Mouse (Mus musculus): ENCODE data around the gene Irak3. TPM values are rescaled to one million over a fixed set of nuclear protein-coding genes. Genes with fewer than 3 reads are reported as not detected.

The Irak3 gene
- polyA plus RNA-seq, 1 experiment from 2014 or later, result 0.33 TPM

DNA sequence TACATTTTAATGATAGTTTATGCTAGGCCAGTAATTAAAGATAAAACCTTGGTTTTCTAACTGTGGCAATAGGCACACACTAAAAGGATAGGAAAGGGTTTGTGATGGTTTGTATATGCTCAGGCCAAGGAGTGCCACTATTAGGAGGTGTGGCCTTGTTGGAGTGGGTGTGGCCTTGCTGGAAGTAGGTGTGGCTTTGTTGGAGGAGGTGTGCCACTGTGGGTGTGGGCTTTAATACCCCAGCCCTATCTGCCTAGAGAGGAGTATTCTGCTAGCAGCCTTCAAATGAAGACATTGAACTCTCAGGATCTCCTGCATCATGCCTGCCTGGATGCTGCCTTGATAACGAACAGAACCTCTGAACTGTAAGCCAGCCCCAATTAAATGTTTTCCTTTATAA, 101.1 kb downstream of the Irak3 start:
- no peaks in the 10 kb centered on the region for H3K27me3 ChIP-seq (ENCODE audit: control insufficient read depth, insufficient read depth, low read depth, low read length)
- H3K9me3 ChIP-seq (replicated peaks; ENCODE audit: control insufficient read depth, low read length, poor library complexity, severe bottlenecking), result no peaks in the 10 kb centered on the region
- WGBS, result 87% methylated on average over 1 of the region's 1 CpGs
- H3K4me1 ChIP-seq (ENCODE audit: control insufficient read depth, insufficient read depth, low read length), result no peaks in the 10 kb centered on the region
- no peak overlapping the region for H3K4me3 ChIP-seq (ENCODE audit: low read depth, low read length)
- H3K36me3 ChIP-seq (ENCODE audit: control insufficient read depth, insufficient read depth, low read length), result no peaks in the 10 kb centered on the region
- H3K4me2 ChIP-seq (ENCODE audit: low read length), result no peak overlapping the region
- no peak overlapping the region for H3K27ac ChIP-seq (ENCODE audit: low read length)
- ATAC-seq, result no peak
- no peak overlapping the region for H3K9ac ChIP-seq (ENCODE audit: low read depth, low read length)

DNA sequence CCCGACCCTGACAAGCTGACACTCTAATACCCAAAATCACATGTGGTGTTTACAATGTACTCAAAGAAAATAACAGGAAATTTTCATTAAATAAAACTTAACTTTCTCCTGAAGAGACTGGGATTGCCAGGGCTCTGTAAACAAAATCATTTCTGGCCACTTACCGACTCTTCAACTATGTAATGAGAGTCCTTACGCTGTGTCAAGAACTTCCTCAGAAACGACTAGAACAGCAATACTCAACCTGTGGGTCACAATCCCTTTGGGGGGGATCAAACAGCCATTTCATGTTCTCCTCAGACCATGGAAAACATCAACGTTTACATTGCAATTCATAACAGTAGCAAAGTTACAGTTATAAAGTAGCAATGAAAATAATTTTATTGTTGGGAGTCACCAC, 104.4 kb downstream of the Irak3 start:
- no peaks in the 10 kb centered on the region for H3K27me3 ChIP-seq (ENCODE audit: control insufficient read depth, insufficient read depth, low read depth, low read length)
- H3K36me3 ChIP-seq (ENCODE audit: control insufficient read depth, insufficient read depth, low read length), result no peaks in the 10 kb centered on the region
- H3K9me3 ChIP-seq (replicated peaks; ENCODE audit: control insufficient read depth, low read length, poor library complexity, severe bottlenecking), result no peaks in the 10 kb centered on the region
- H3K4me1 ChIP-seq (ENCODE audit: control insufficient read depth, insufficient read depth, low read length), result no peaks in the 10 kb centered on the region
- no peak overlapping the region for H3K4me2 ChIP-seq (ENCODE audit: low read length)
- no peak overlapping the region for H3K4me3 ChIP-seq (ENCODE audit: low read depth, low read length)
- H3K9ac ChIP-seq (ENCODE audit: low read depth, low read length), result no peak overlapping the region
- ATAC-seq, result no peak
- WGBS, result 92% methylated on average over 5 of the region's 5 CpGs
- no peak overlapping the region for H3K27ac ChIP-seq (ENCODE audit: low read length)

DNA sequence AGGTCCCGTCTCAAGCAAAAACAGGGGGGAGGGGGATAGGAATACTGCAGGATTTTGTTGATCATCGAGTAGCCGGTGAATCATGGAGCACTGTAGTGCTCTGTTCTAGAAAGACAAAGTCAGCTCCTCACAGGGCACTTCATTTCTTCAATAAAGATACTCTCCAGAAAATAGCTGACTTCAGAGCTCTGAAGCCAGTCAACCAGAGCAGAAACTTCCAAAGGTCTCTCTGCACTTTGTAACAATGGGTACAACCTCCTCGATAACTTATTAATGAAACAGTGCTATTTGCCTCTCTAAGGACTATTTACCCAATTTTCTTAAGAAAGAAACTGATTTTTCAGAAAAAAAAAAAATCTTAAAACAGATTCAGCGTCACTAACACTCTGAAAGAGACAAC, 106.2 kb downstream of the Irak3 start:
- no peak overlapping the region for H3K9ac ChIP-seq (ENCODE audit: low read depth, low read length)
- ATAC-seq, result no peak
- 97% methylated on average over 5 of the region's 5 CpGs for WGBS
- H3K27me3 ChIP-seq (ENCODE audit: control insufficient read depth, insufficient read depth, low read depth, low read length), result no peaks in the 10 kb centered on the region
- no peak overlapping the region for H3K4me3 ChIP-seq (ENCODE audit: low read depth, low read length)
- no peaks in the 10 kb centered on the region for H3K4me1 ChIP-seq (ENCODE audit: control insufficient read depth, insufficient read depth, low read length)
- H3K4me2 ChIP-seq (ENCODE audit: low read length), result no peak overlapping the region
- H3K36me3 ChIP-seq (ENCODE audit: control insufficient read depth, insufficient read depth, low read length), result no peaks in the 10 kb centered on the region
- no peak overlapping the region for H3K27ac ChIP-seq (ENCODE audit: low read length)
- H3K9me3 ChIP-seq (replicated peaks; ENCODE audit: control insufficient read depth, low read length, poor library complexity, severe bottlenecking), result no peaks in the 10 kb centered on the region

DNA sequence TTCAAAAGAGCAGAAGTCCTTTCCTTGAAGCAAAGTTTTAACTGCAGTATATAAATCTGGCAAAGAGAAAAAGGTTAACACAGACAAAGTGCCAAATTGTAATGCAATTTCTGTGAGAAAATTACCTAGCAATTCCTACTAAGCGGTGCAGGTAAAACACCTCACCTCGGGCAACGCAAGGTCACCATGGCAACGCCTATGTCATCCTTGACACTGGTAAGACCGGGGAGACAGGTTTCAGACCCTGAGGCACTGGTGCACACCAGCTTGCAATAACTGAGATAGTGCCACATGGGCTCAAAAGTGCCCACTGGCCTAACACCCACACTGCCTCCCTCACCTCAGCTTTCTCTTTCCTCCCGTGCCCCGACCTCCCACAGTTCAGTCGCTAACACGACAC, 106.8 kb downstream of the Irak3 start:
- H3K36me3 ChIP-seq (ENCODE audit: control insufficient read depth, insufficient read depth, low read length), result no peaks in the 10 kb centered on the region
- no peaks in the 10 kb centered on the region for H3K9me3 ChIP-seq (replicated peaks; ENCODE audit: control insufficient read depth, low read length, poor library complexity, severe bottlenecking)
- WGBS, result 87% methylated on average over 9 of the region's 9 CpGs
- H3K9ac ChIP-seq (ENCODE audit: low read depth, low read length), result no peak overlapping the region
- H3K4me3 ChIP-seq (ENCODE audit: low read depth, low read length), result no peak overlapping the region
- no peaks in the 10 kb centered on the region for H3K4me1 ChIP-seq (ENCODE audit: control insufficient read depth, insufficient read depth, low read length)
- H3K27ac ChIP-seq (ENCODE audit: low read length), result no peak overlapping the region
- ATAC-seq, result no peak
- H3K4me2 ChIP-seq (ENCODE audit: low read length), result no peak overlapping the region
- H3K27me3 ChIP-seq (ENCODE audit: control insufficient read depth, insufficient read depth, low read depth, low read length), result no peaks in the 10 kb centered on the region

DNA sequence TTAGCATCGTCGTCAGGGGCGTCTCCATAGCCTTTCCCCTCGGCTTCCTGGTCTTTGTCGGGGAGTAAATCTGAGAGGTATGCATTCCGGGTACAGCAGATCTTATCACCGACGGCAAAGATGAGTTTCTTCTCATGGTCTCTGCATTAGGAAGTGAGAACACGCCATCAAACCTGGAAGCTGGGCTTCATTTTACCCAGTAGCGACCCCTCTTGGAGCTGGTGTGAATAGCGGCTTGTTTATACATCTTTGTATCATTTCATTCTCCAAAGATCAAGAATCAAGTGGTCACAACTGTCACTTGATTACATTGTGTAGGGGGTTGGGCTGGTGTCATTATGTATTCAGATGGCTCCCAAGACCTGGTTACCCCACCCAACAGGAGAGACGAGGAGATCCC, 109.4 kb downstream of the Irak3 start:
- Histone ChIP-seq H3K9me3 (replicated peaks; ENCODE audit: control insufficient read depth, low read length, poor library complexity, severe bottlenecking) (no peaks in the 10 kb centered on the region), H3K4me1 (ENCODE audit: control insufficient read depth, insufficient read depth, low read length) (no peaks in the 10 kb centered on the region), H3K36me3 (ENCODE audit: control insufficient read depth, insufficient read depth, low read length) (peaks cover 3% of the 10 kb centered on the region; the same call in 1 of the 2 replicates), H3K4me2 (ENCODE audit: low read length) (no peak overlapping the region), H3K9ac (ENCODE audit: low read depth, low read length) (no peak overlapping the region), H3K27me3 (ENCODE audit: control insufficient read depth, insufficient read depth, low read depth, low read length) (no peaks in the 10 kb centered on the region), H3K4me3 (ENCODE audit: low read depth, low read length) (no peak overlapping the region), H3K27ac (ENCODE audit: low read length) (no peak overlapping the region)
- 90% methylated on average over 12 of the region's 12 CpGs for WGBS
- ATAC-seq, result no peak

Other genes starting within 250 kb of the Irak3 start
- 1.5 and 1.9 TPM in 2 replicates for gene Helb, start 89.1 kb downstream of the Irak3 start, polyA plus RNA-seq (2015; fragmentation: Nextera tagmentation; extraction: Ambion mirVana)
- gene Tmbim4, start 540 bp downstream of the Irak3 start, polyA plus RNA-seq (2015; fragmentation: Nextera tagmentation; extraction: Ambion mirVana), result 88.7 and 89.7 TPM in 2 replicates
- 31.8 and 32.7 TPM in 2 replicates for gene Llph, start 24.9 kb upstream of the Irak3 start, polyA plus RNA-seq (2015; fragmentation: Nextera tagmentation; extraction: Ambion mirVana)

Measured in midbrain, embryonic 16.5 days (tissue).